Mouse (Mus musculus): Measurements from ENCODE around the gene Wdr5b. TPM values are rescaled to one million over a fixed set of nuclear protein-coding genes. Genes with fewer than 3 reads are reported as not detected.

Gene Wdr5b
- polyA plus RNA-seq, 1 experiment from 2014 or later, result 8.0 TPM

DNA sequence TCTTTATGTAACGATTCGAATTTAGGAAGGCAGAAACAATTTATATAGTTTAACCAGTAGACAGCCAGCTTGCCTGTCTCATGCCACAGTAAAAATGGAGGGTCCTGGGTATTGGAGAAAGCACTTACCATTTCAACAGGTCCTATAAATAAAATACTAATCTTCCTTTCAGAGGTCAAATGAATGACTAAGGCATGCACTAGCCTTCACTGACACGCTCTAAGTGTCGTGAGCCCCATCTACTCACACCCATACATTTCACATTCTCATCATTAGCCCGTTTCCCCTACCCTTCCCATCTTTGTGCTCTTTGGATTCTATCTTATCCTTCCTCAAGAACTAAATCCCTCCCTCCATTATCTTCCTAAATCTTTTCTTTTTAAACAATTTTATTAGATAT, 23.9 kb downstream of the Wdr5b start:
- H3K4me2 ChIP-seq (ENCODE audit: low read depth, low read length), result no peak overlapping the region
- H3K4me1 ChIP-seq (ENCODE audit: control insufficient read depth, insufficient read depth, low read length), result peaks cover 18% of the 10 kb centered on the region
- no peaks in the 10 kb centered on the region for H3K27me3 ChIP-seq (ENCODE audit: control insufficient read depth, insufficient read depth, low read length)
- H3K36me3 ChIP-seq (ENCODE audit: control insufficient read depth, insufficient read depth, low read length), result no peaks in the 10 kb centered on the region
- 81% methylated on average over 5 of the region's 5 CpGs for WGBS
- H3K9me3 ChIP-seq (replicated peaks; ENCODE audit: control insufficient read depth, low read length), result no peaks in the 10 kb centered on the region
- H3K27ac ChIP-seq (ENCODE audit: low read length), result no peak overlapping the region
- no peak for ATAC-seq (ENCODE audit: insufficient read depth, low FRiP score)
- H3K9ac ChIP-seq (ENCODE audit: low read length), result no peak overlapping the region
- no peak overlapping the region for H3K4me3 ChIP-seq (replicated peaks; ENCODE audit: low read length)

GRCm38 (mm10) chr16:36067694-36068093, 26.7 kb downstream of the Wdr5b start:
- 75% methylated on average over 2 of the region's 2 CpGs for WGBS
- Histone ChIP-seq H3K4me2 (ENCODE audit: low read depth, low read length) (no peak overlapping the region; the same call in 1 of the 2 replicates), H3K27ac (ENCODE audit: low read length) (0 out of 2 replicates have a peak overlapping the region, but pooled peaks have one; percentile 30), H3K36me3 (ENCODE audit: control insufficient read depth, insufficient read depth, low read length) (no peaks in the 10 kb centered on the region), H3K9me3 (replicated peaks; ENCODE audit: control insufficient read depth, low read length) (no peaks in the 10 kb centered on the region), H3K4me3 (replicated peaks; ENCODE audit: low read length) (no peak overlapping the region), H3K9ac (ENCODE audit: low read length) (no peak overlapping the region), H3K27me3 (ENCODE audit: control insufficient read depth, insufficient read depth, low read length) (no peaks in the 10 kb centered on the region), H3K4me1 (ENCODE audit: control insufficient read depth, insufficient read depth, low read length) (peaks cover 20% of the 10 kb centered on the region)
- no peak for ATAC-seq (ENCODE audit: insufficient read depth, low FRiP score)

DNA sequence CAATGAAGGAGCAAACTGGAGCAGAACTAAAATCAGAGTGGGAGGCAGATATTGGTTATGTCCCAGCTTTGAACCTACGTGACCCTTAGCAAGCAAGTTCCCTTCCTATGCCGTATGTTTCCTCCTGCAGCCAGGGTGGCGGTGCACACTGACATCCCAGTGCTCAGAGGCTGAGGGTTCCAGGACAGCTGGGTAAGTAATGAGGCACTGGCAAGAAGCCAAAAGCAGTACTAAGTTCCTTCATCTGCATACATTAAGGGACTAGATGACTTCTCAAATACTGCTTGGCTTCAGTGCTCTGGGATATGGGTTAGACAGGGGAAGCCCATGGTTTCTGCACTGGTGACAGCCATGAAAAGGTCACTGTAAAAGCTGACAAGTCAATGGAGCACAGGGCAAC, 27.4 kb downstream of the Wdr5b start:
- no peak overlapping the region for H3K4me2 ChIP-seq (ENCODE audit: low read depth, low read length)

GRCm38 (mm10) chr16:36069819-36070575, 29.0 kb downstream of the Wdr5b start:
- Histone ChIP-seq H3K27ac (ENCODE audit: low read length) (no peak overlapping the region), H3K4me1 (ENCODE audit: control insufficient read depth, insufficient read depth, low read length) (peaks cover 17% of the 10 kb centered on the region), H3K9me3 (replicated peaks; ENCODE audit: control insufficient read depth, low read length) (no peaks in the 10 kb centered on the region), H3K36me3 (ENCODE audit: control insufficient read depth, insufficient read depth, low read length) (no peaks in the 10 kb centered on the region), H3K27me3 (ENCODE audit: control insufficient read depth, insufficient read depth, low read length) (no peaks in the 10 kb centered on the region), H3K4me3 (replicated peaks; ENCODE audit: low read length) (peak overlapping the region; percentile 90), H3K9ac (ENCODE audit: low read length) (peak overlapping the region; percentile 9; the same call in 1 of the 2 replicates), H3K4me2 (ENCODE audit: low read depth, low read length) (peak overlapping the region; percentile 67)
- 25% methylated on average over 9 of the region's 9 CpGs for WGBS
- no peak for ATAC-seq (ENCODE audit: insufficient read depth, low FRiP score)

More for the DNA sequence above, 27.4 kb downstream of the Wdr5b start:
- peak overlapping the region; percentile 1; the same call in 1 of the 2 replicates for H3K27ac ChIP-seq (ENCODE audit: low read length)
- H3K9ac ChIP-seq (ENCODE audit: low read length), result no peak overlapping the region
- 49% methylated on average over 3 of the region's 3 CpGs for WGBS
- H3K27me3 ChIP-seq (ENCODE audit: control insufficient read depth, insufficient read depth, low read length), result no peaks in the 10 kb centered on the region
- H3K36me3 ChIP-seq (ENCODE audit: control insufficient read depth, insufficient read depth, low read length), result no peaks in the 10 kb centered on the region
- no peak overlapping the region for H3K4me3 ChIP-seq (replicated peaks; ENCODE audit: low read length)
- peaks cover 20% of the 10 kb centered on the region for H3K4me1 ChIP-seq (ENCODE audit: control insufficient read depth, insufficient read depth, low read length)
- ATAC-seq (ENCODE audit: insufficient read depth, low FRiP score), result no peak
- no peaks in the 10 kb centered on the region for H3K9me3 ChIP-seq (replicated peaks; ENCODE audit: control insufficient read depth, low read length)

- under 1% methylated on average over 16 of the region's 16 CpGs for WGBS
- Histone ChIP-seq H3K4me2 (ENCODE audit: low read depth, low read length) (peak overlapping the region; percentile 67), H3K4me1 (ENCODE audit: control insufficient read depth, insufficient read depth, low read length) (peaks cover 17% of the 10 kb centered on the region), H3K27ac (ENCODE audit: low read length) (peak overlapping the region; percentile 99), H3K9ac (ENCODE audit: low read length) (peak overlapping the region; percentile 87), H3K36me3 (ENCODE audit: control insufficient read depth, insufficient read depth, low read length) (no peaks in the 10 kb centered on the region), H3K4me3 (replicated peaks; ENCODE audit: low read length) (peak overlapping the region; percentile 90), H3K27me3 (ENCODE audit: control insufficient read depth, insufficient read depth, low read length) (no peaks in the 10 kb centered on the region), H3K9me3 (replicated peaks; ENCODE audit: control insufficient read depth, low read length) (no peaks in the 10 kb centered on the region)
- ATAC-seq (ENCODE audit: insufficient read depth, low FRiP score), result no peak; the same call in none of the 2 replicates
Measured at GRCm38 (mm10) chr16:36071071-36071449, 30.1 kb downstream of the Wdr5b start.

DNA sequence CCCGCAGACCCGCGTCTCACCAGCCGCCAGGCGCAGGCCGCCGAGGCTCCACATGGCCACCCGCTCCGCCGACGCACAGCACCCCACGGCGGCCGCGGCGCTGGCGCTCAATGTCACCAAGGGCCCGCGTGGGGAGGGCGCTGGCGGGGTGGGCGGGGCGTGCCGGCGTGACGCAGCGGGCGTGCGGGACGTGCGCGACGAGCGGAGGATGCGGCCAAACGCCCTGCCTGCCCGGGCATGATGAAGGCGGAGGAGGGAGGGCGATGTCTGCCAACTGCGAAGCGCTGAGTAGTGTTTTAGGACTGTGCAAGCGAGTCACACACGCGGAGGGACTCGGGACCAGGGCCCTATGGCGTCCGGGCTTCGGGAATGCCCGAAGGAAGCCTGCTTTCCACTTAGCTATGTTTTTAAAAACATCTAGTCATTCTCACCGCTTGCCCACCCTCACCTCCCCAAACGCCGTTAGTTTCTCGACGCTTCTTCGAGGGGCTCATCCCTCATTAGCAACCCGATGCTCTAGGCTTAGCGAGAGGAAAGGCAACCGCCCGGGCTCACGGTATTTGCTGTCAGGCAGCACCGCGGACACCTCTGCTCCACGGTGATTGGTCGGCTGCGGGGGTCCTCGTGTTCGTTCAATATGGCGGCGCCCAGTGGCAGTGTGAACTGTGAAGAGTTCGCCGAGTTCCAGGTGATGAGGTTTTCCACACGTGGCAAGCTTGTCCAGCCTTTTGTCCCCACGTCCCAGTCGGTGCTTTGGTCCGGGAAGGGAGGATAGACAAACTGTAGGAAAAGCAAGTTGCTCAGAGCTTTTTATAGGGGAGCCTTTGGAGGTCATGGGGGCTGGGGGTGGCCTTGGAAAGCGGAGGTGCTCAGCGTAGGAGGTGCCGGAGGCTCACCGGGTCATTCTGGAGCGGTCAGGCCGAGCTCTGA, 30.7 kb downstream of the Wdr5b start, which contains the start of the genes Fam162a and Ccdc58:
Gene Fam162a, minus strand, starts transcription at position 145 of the 930 bp plus-strand sequence.
Gene Ccdc58, plus strand, starts transcription at position 236 of the 930 bp plus-strand sequence.
- Histone ChIP-seq H3K4me3 (replicated peaks; ENCODE audit: low read length) (peak within 1 kb of the TSS; percentile 90), H3K36me3 (ENCODE audit: control insufficient read depth, insufficient read depth, low read length) (no peaks in the 10 kb centered on the region), H3K4me2 (ENCODE audit: low read depth, low read length) (peak within 1 kb of the TSS; percentile 67), H3K4me1 (ENCODE audit: control insufficient read depth, insufficient read depth, low read length) (peaks cover 17% of the 10 kb centered on the region), H3K9me3 (replicated peaks; ENCODE audit: control insufficient read depth, low read length) (no peaks in the 10 kb centered on the region), H3K9ac (ENCODE audit: low read length) (peak within 1 kb of the TSS; percentile 87), H3K27me3 (ENCODE audit: control insufficient read depth, insufficient read depth, low read length) (no peaks in the 10 kb centered on the region), H3K27ac (ENCODE audit: low read length) (peak within 1 kb of the TSS; percentile 99)
- ATAC-seq (ENCODE audit: insufficient read depth, low FRiP score), result peak; percentile 94
- under 1% methylated on average over 81 of the region's 81 CpGs for WGBS

- H3K27ac ChIP-seq (ENCODE audit: low read length), result peak overlapping the region; percentile 99
- H3K9me3 ChIP-seq (replicated peaks; ENCODE audit: control insufficient read depth, low read length), result no peaks in the 10 kb centered on the region
- ATAC-seq (ENCODE audit: insufficient read depth, low FRiP score), result no peak
- H3K27me3 ChIP-seq (ENCODE audit: control insufficient read depth, insufficient read depth, low read length), result no peaks in the 10 kb centered on the region
- no peaks in the 10 kb centered on the region for H3K36me3 ChIP-seq (ENCODE audit: control insufficient read depth, insufficient read depth, low read length)
- peak overlapping the region; percentile 67 for H3K4me2 ChIP-seq (ENCODE audit: low read depth, low read length)
- peak overlapping the region; percentile 87 for H3K9ac ChIP-seq (ENCODE audit: low read length)
- peak overlapping the region; percentile 90 for H3K4me3 ChIP-seq (replicated peaks; ENCODE audit: low read length)
- peaks cover 17% of the 10 kb centered on the region for H3K4me1 ChIP-seq (ENCODE audit: control insufficient read depth, insufficient read depth, low read length)
- WGBS, result 24% methylated on average over 8 of the region's 8 CpGs
Measured at GRCm38 (mm10) chr16:36072410-36073011, 31.5 kb downstream of the Wdr5b start.

DNA sequence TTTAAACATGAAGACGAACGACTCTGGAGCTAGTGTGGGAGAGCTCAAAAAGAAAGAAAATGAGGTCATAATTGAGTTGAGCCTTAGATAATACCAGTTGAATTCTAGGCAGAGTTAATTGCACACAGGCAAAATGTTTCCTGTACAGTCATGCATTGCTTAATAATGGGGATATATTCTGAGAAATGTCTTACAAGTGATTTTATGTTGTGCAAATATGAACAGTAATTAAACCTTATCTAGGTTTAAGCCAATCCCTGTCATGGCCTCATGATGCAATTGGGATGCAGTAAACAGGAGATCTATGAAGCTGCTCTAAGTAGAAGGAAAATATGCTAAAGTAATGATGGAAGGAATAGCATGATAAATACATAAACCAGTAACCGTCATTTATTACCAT, 33.8 kb downstream of the Wdr5b start:
- Histone ChIP-seq H3K4me1 (ENCODE audit: control insufficient read depth, insufficient read depth, low read length) (0 out of 2 replicates have a peak, but pooled peaks cover 3% of the 10 kb centered on the region), H3K4me3 (replicated peaks; ENCODE audit: low read length) (no peak overlapping the region), H3K27ac (ENCODE audit: low read length) (no peak overlapping the region), H3K36me3 (ENCODE audit: control insufficient read depth, insufficient read depth, low read length) (no peaks in the 10 kb centered on the region), H3K9me3 (replicated peaks; ENCODE audit: control insufficient read depth, low read length) (no peaks in the 10 kb centered on the region), H3K9ac (ENCODE audit: low read length) (no peak overlapping the region), H3K4me2 (ENCODE audit: low read depth, low read length) (no peak overlapping the region), H3K27me3 (ENCODE audit: control insufficient read depth, insufficient read depth, low read length) (no peaks in the 10 kb centered on the region)
- WGBS, result 85% methylated on average over 3 of the region's 3 CpGs
- no peak for ATAC-seq (ENCODE audit: insufficient read depth, low FRiP score)

All from stomach, embryonic 16.5 days (tissue).